Mouse (Mus musculus): ENCODE data around the gene Lrp10. TPM values are rescaled to one million over a fixed set of nuclear protein-coding genes. Genes with fewer than 3 reads are reported as not detected.

Lrp10 gene
- polyA plus RNA-seq (2014; fragmentation: Illumina TruSeq; extraction: RNeasy Lipid Tissue Mini Kit (QIAGEN cat#74804); ENCODE audit: low read depth, low replicate concordance): 4.0 TPM

GRCm38 (mm10) chr14:54463959-54464292, at the start of gene Lrp10:
Gene Lrp10 (plus strand): TSS chr14:54464137.

DNA sequence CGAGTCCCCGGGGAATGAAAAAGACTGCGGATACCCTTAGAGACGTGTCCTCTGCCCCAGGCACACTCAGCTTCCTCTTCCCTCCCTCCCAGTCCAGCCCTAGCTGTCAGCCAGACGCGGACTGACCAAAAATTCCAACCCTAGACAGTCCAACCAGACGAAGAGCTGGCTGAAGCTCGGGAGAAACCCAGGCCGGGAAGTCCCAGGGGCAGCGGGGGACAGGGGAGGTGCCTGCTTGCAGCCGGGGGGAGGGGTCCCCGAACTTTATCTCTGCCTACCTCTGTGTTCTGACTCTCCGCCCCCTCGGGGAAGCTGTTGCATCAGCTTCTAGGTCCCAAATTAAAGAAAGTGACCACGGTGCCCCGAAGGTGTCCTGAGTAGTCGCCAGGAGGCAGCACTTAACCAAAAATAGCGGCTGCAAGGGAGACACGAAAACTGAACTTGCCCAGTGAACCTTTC, 46.3 kb upstream of the Lrp10 start, which contains the start of gene Slc7a7:
Slc7a7 (minus strand) TSS at position 158 of the 459 bp plus-strand sequence.

DNA sequence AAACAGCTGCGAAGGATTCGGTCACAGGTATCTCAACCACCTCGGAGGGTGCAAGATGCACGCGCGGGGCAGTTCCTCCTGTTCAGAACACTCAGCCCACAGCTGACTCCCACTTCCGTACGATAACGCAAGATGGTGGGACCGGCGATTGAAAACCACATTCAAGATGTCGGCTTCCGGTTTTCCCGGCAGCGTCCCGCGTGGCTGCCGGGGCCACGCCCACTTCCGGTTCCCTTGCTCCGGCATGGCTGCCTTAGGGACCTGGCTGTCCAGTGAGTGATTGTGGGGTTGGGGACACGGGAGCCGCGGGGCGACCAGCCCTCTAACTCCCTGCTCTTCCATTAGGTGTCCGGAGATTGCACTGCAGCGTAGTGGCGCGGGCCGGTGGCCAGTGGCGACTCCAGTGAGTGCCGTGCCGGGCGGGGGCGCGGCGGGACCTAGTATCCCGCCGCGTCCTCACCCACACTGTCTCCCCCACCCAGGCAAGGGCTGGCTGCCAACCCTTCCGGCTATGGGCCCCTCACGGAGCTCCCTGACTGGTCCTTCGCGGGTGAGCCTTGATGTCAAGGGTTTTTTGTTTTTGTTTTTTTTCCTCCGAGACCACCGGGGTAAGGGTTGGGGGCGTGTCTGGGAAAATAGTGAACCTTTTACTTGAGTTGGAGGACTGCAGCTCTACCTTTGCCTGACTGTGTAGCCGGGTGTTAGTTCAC, 37.1 kb upstream of the Lrp10 start, which contains the start of gene Mrpl52:
Mrpl52 (plus strand) TSS at position 221 of the 710 bp plus-strand sequence.

DNA sequence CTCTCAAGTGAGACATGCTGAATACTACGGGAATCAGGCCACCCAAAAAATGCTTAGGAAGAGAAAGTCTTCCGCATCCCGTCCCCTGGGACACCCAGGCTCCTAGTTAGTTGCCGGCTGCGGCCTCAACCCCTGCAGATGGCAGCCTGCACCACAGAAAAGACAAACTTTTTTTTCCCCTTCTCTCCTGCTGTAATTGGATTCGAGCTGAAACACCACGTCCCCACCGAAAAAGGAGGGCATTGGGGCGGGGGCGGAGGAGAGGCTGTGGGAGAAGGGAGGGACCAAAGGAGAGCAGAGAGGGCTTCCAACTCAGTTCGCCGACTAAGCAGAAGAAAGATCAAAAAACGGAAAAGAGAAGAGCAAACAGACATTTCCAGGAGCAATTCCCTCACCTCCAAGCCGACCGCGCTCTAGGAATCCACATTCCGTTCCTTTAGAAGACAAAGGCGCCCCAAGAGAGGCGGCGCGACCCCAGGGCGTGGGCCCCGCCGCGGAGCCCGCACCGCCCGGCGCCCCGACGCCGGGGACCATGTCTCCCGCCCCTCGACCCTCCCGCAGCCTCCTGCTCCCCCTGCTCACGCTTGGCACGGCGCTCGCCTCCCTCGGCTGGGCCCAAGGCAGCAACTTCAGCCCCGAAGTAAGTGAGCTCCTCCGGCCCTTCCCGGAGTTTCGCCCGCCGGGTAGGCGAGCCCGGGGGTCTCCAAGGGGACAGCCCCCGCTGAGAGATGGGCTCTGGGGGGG, 32.4 kb upstream of the Lrp10 start, which contains the start of gene Mmp14:
Mmp14 (plus strand) TSS at position 279 of the 744 bp plus-strand sequence.

GRCm38 (mm10) chr14:54475941-54476844, 12.3 kb downstream of the Lrp10 start, which contains the start of gene Rem2:
Gene Rem2 (plus strand): TSS chr14:54476100.

Other genes with a start within 250 kb of the Lrp10 start
- 6.7 TPM for gene Dad1, start 210.0 kb upstream of the Lrp10 start, polyA plus RNA-seq (2014; fragmentation: Illumina TruSeq; extraction: RNeasy Lipid Tissue Mini Kit (QIAGEN cat#74804); ENCODE audit: low read depth, low replicate concordance)
- 12.4 TPM for gene Abhd4, start 209.9 kb upstream of the Lrp10 start, polyA plus RNA-seq (2014; fragmentation: Illumina TruSeq; extraction: RNeasy Lipid Tissue Mini Kit (QIAGEN cat#74804); ENCODE audit: low read depth, low replicate concordance)
- gene Olfr49, start 179.2 kb upstream of the Lrp10 start, polyA plus RNA-seq (2014; fragmentation: Illumina TruSeq; extraction: RNeasy Lipid Tissue Mini Kit (QIAGEN cat#74804); ENCODE audit: low read depth, low replicate concordance): not detected
- 11.4 TPM for gene Oxa1l, start 103.3 kb upstream of the Lrp10 start, polyA plus RNA-seq (2014; fragmentation: Illumina TruSeq; extraction: RNeasy Lipid Tissue Mini Kit (QIAGEN cat#74804); ENCODE audit: low read depth, low replicate concordance)
- 50.5 TPM for gene Slc7a7, start 46.4 kb upstream of the Lrp10 start, polyA plus RNA-seq (2014; fragmentation: Illumina TruSeq; extraction: RNeasy Lipid Tissue Mini Kit (QIAGEN cat#74804); ENCODE audit: low read depth, low replicate concordance)
- gene Mrpl52, start 37.2 kb upstream of the Lrp10 start, polyA plus RNA-seq (2014; fragmentation: Illumina TruSeq; extraction: RNeasy Lipid Tissue Mini Kit (QIAGEN cat#74804); ENCODE audit: low read depth, low replicate concordance): 47.3 TPM
- gene Mmp14, start 32.5 kb upstream of the Lrp10 start, polyA plus RNA-seq (2014; fragmentation: Illumina TruSeq; extraction: RNeasy Lipid Tissue Mini Kit (QIAGEN cat#74804); ENCODE audit: low read depth, low replicate concordance): 6.0 TPM
- gene Rem2, start 12.0 kb downstream of the Lrp10 start, polyA plus RNA-seq (2014; fragmentation: Illumina TruSeq; extraction: RNeasy Lipid Tissue Mini Kit (QIAGEN cat#74804); ENCODE audit: low read depth, low replicate concordance): not detected
- 43.0 TPM for gene Prmt5, start 53.4 kb downstream of the Lrp10 start, polyA plus RNA-seq (2014; fragmentation: Illumina TruSeq; extraction: RNeasy Lipid Tissue Mini Kit (QIAGEN cat#74804); ENCODE audit: low read depth, low replicate concordance)
- 3.4 TPM for gene Haus4, start 90.5 kb downstream of the Lrp10 start, polyA plus RNA-seq (2014; fragmentation: Illumina TruSeq; extraction: RNeasy Lipid Tissue Mini Kit (QIAGEN cat#74804); ENCODE audit: low read depth, low replicate concordance)
- gene Ajuba, start 113.4 kb downstream of the Lrp10 start, polyA plus RNA-seq (2014; fragmentation: Illumina TruSeq; extraction: RNeasy Lipid Tissue Mini Kit (QIAGEN cat#74804); ENCODE audit: low read depth, low replicate concordance): 7.9 TPM
- 2.3 TPM for gene 4931414P19Rik, start 141.9 kb downstream of the Lrp10 start, polyA plus RNA-seq (2014; fragmentation: Illumina TruSeq; extraction: RNeasy Lipid Tissue Mini Kit (QIAGEN cat#74804); ENCODE audit: low read depth, low replicate concordance)
- gene Psmb5, start 153.9 kb downstream of the Lrp10 start, polyA plus RNA-seq (2014; fragmentation: Illumina TruSeq; extraction: RNeasy Lipid Tissue Mini Kit (QIAGEN cat#74804); ENCODE audit: low read depth, low replicate concordance): 3.2 TPM
- gene Psmb11, start 157.3 kb downstream of the Lrp10 start, polyA plus RNA-seq (2014; fragmentation: Illumina TruSeq; extraction: RNeasy Lipid Tissue Mini Kit (QIAGEN cat#74804); ENCODE audit: low read depth, low replicate concordance): not detected
- not detected for gene Gm17606, start 176.8 kb downstream of the Lrp10 start, polyA plus RNA-seq (2014; fragmentation: Illumina TruSeq; extraction: RNeasy Lipid Tissue Mini Kit (QIAGEN cat#74804); ENCODE audit: low read depth, low replicate concordance)
- gene Cdh24, start 177.2 kb downstream of the Lrp10 start, polyA plus RNA-seq (2014; fragmentation: Illumina TruSeq; extraction: RNeasy Lipid Tissue Mini Kit (QIAGEN cat#74804); ENCODE audit: low read depth, low replicate concordance): not detected
- 18.0 TPM for gene 1700123O20Rik, start 222.1 kb downstream of the Lrp10 start, polyA plus RNA-seq (2014; fragmentation: Illumina TruSeq; extraction: RNeasy Lipid Tissue Mini Kit (QIAGEN cat#74804); ENCODE audit: low read depth, low replicate concordance)
- 110 TPM for gene Acin1, start 222.8 kb downstream of the Lrp10 start, polyA plus RNA-seq (2014; fragmentation: Illumina TruSeq; extraction: RNeasy Lipid Tissue Mini Kit (QIAGEN cat#74804); ENCODE audit: low read depth, low replicate concordance)
- gene Gm29776, start 234.7 kb downstream of the Lrp10 start, polyA plus RNA-seq (2014; fragmentation: Illumina TruSeq; extraction: RNeasy Lipid Tissue Mini Kit (QIAGEN cat#74804); ENCODE audit: low read depth, low replicate concordance): not detected
- gene Cebpe, start 248.0 kb downstream of the Lrp10 start, polyA plus RNA-seq (2014; fragmentation: Illumina TruSeq; extraction: RNeasy Lipid Tissue Mini Kit (QIAGEN cat#74804); ENCODE audit: low read depth, low replicate concordance): not detected

Measured in kidney, adult 10 weeks (tissue).